Mouse (Mus musculus): ENCODE results near the gene Crb2. TPM values are rescaled to one million over a fixed set of nuclear protein-coding genes. Genes with fewer than 3 reads are reported as not detected.

Gene Crb2
- polyA plus RNA-seq (2014; fragmentation: Nextera tagmentation; extraction: Ambion mirVana): 2.2 and 3.2 TPM in 2 replicates

DNA sequence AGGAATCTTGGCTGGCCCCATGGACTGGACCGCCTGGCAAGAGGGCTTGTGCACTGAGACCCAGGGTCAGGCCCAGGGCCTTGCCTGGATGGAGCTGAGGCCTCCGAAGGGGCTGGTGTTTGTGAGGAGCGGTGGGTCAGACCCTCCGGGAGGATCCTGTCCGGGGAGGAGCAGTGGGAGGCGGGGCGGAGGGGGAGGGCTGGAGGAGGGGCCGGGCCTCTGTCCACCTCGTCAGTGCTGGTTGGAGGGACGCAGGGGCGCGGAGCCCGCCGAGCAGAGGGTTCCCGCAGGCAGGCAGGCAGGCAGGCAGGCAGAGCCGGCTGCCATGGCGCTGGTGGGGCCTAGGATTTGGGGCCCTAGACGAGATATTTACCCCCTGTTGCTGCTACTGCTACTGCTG is at the start of gene Crb2:
TSS of gene Crb2 (plus strand) at position 234 of the 400 bp plus-strand sequence.
- H3K4me1 ChIP-seq (ENCODE audit: control insufficient read depth, insufficient read depth, low read length): peaks cover 39% of the 10 kb centered on the region
- peak within 1 kb of the TSS; percentile 42; the same call in 1 of the 2 replicates for H3K27ac ChIP-seq (ENCODE audit: low read depth, low read length)
- peak; percentile 54 for ATAC-seq (ENCODE audit: low FRiP score, low TSS enrichment)

DNA sequence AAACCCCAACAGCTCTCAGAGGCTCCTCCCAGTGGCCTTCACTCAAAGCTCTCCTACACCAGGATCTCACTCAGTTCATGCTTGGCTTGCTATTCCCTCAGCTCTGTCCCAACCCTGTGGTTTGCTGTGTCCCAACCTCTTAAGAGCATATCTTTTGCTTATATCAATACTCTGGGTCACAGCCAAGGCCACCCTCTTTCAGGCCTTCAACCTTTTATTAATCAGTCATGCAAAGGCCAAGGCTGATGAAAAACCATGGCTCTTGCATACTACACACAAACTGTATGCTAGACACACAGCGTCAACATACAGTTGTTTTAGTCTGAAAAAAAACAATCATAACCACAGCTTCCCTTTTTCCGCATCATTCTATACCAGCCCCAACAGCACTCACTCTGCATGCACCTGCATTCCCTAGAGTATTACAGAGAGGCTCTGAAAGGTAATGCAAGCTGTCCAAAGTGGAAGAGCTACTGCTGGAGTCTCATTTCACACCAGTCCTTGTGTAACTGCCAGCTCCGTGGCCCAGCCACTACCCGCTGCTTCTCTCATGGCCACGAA is 44.7 kb upstream of the Crb2 start:
- Histone ChIP-seq H3K36me3 (ENCODE audit: control insufficient read depth, insufficient read depth, low read length) (no peaks in the 10 kb centered on the region), H3K27ac (ENCODE audit: low read depth, low read length) (no peak overlapping the region), H3K9me3 (ENCODE audit: control insufficient read depth, low read length) (no peaks in the 10 kb centered on the region), H3K9ac (ENCODE audit: low read depth, low read length) (no peak overlapping the region), H3K4me3 (ENCODE audit: low read length) (no peak overlapping the region), H3K4me2 (replicated peaks; ENCODE audit: low read depth, low read length) (no peak overlapping the region), H3K4me1 (ENCODE audit: control insufficient read depth, insufficient read depth, low read length) (0 out of 2 replicates have a peak, but pooled peaks cover 7% of the 10 kb centered on the region), H3K27me3 (ENCODE audit: control insufficient read depth, insufficient read depth, low read length) (no peaks in the 10 kb centered on the region)
- no peak for ATAC-seq (ENCODE audit: low FRiP score, low TSS enrichment)
- whole genome bisulfite sequencing: 86% methylated on average over 5 of the region's 5 CpGs

More for the DNA sequence above, at the start of gene Crb2:
- peak within 1 kb of the TSS; percentile 56 for H3K4me2 ChIP-seq (replicated peaks; ENCODE audit: low read depth, low read length)
- H3K27me3 ChIP-seq (ENCODE audit: control insufficient read depth, insufficient read depth, low read length): peaks cover 6% of the 10 kb centered on the region
- no peaks in the 10 kb centered on the region for H3K9me3 ChIP-seq (ENCODE audit: control insufficient read depth, low read length)
- H3K4me3 ChIP-seq (ENCODE audit: low read length): peak within 1 kb of the TSS; percentile 36
- no peaks in the 10 kb centered on the region for H3K36me3 ChIP-seq (ENCODE audit: control insufficient read depth, insufficient read depth, low read length)
- WGBS: 2% methylated on average over 18 of the region's 18 CpGs
- H3K9ac ChIP-seq (ENCODE audit: low read depth, low read length): peak within 1 kb of the TSS; percentile 46

GRCm38 (mm10) chr2:37734979-37735806 is 40.9 kb upstream of the Crb2 start:
- WGBS: 18% methylated on average over 17 of the region's 17 CpGs

GRCm38 (mm10) chr2:37735807-37736188 is 40.3 kb upstream of the Crb2 start:
- no peaks in the 10 kb centered on the region for H3K36me3 ChIP-seq (ENCODE audit: control insufficient read depth, insufficient read depth, low read length)
- 0 out of 2 replicates have a peak, but pooled peaks cover 7% of the 10 kb centered on the region for H3K4me1 ChIP-seq (ENCODE audit: control insufficient read depth, insufficient read depth, low read length)
- no peak for ATAC-seq (ENCODE audit: low FRiP score, low TSS enrichment)
- 0 out of 2 replicates have a peak overlapping the region, but pooled peaks have one; percentile 0 for H3K9ac ChIP-seq (ENCODE audit: low read depth, low read length)
- H3K27ac ChIP-seq (ENCODE audit: low read depth, low read length): no peak overlapping the region
- H3K4me3 ChIP-seq (ENCODE audit: low read length): no peak overlapping the region
- H3K9me3 ChIP-seq (ENCODE audit: control insufficient read depth, low read length): no peaks in the 10 kb centered on the region
- peak overlapping the region; percentile 31 for H3K4me2 ChIP-seq (replicated peaks; ENCODE audit: low read depth, low read length)
- H3K27me3 ChIP-seq (ENCODE audit: control insufficient read depth, insufficient read depth, low read length): no peaks in the 10 kb centered on the region
- 71% methylated on average over 1 of the region's 1 CpGs for WGBS

More at GRCm38 (mm10) chr2:37734979-37735806, 40.9 kb upstream of the Crb2 start:
- Histone ChIP-seq H3K9ac (ENCODE audit: low read depth, low read length) (0 out of 2 replicates have a peak overlapping the region, but pooled peaks have one; percentile 0), H3K4me1 (ENCODE audit: control insufficient read depth, insufficient read depth, low read length) (0 out of 2 replicates have a peak, but pooled peaks cover 7% of the 10 kb centered on the region), H3K4me3 (ENCODE audit: low read length) (no peak overlapping the region), H3K27ac (ENCODE audit: low read depth, low read length) (no peak overlapping the region), H3K4me2 (replicated peaks; ENCODE audit: low read depth, low read length) (peak overlapping the region; percentile 31), H3K9me3 (ENCODE audit: control insufficient read depth, low read length) (no peaks in the 10 kb centered on the region), H3K27me3 (ENCODE audit: control insufficient read depth, insufficient read depth, low read length) (no peaks in the 10 kb centered on the region), H3K36me3 (ENCODE audit: control insufficient read depth, insufficient read depth, low read length) (no peaks in the 10 kb centered on the region)
- peak; percentile 83 for ATAC-seq (ENCODE audit: low FRiP score, low TSS enrichment)

DNA sequence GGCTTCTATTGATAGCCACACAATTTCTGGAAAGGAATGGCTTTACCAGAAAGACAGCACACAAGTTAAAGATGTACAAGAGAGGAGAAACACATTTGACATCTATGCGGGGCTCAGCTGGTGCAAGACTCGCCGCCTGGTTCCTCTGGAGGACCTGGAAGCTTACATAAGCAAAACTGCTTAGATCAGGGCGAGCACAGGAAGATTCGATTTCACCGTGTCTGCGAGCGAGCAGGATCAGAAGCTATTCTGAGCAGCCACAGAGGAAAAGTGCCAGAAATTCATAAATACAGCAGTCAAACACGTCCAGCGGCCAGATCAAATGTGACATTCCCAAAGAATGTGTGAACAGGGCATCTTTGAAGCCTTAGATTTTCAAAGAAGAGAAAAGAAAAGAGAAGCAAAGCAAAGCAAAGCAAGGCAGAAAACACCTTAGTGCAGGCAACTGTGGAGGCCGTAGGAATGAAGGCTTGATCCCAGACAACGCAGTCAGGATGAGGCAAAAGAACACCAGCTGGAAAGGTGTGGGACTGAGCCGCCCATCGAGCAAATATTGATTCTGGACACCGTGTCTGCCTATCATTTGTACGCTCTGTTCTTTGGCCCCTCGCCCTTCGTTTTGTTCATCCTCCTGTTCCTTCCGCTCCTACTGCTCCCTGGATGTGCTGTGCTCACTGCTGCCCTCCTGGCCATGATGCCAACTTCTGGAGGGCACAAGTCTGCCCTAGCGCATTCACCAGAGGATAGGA is 34.1 kb upstream of the Crb2 start:
- Histone ChIP-seq H3K27me3 (ENCODE audit: control insufficient read depth, insufficient read depth, low read length) (no peaks in the 10 kb centered on the region), H3K4me2 (replicated peaks; ENCODE audit: low read depth, low read length) (no peak overlapping the region), H3K4me3 (ENCODE audit: low read length) (no peak overlapping the region), H3K9ac (ENCODE audit: low read depth, low read length) (no peak overlapping the region), H3K4me1 (ENCODE audit: control insufficient read depth, insufficient read depth, low read length) (no peaks in the 10 kb centered on the region), H3K36me3 (ENCODE audit: control insufficient read depth, insufficient read depth, low read length) (no peaks in the 10 kb centered on the region), H3K9me3 (ENCODE audit: control insufficient read depth, low read length) (no peaks in the 10 kb centered on the region), H3K27ac (ENCODE audit: low read depth, low read length) (no peak overlapping the region)
- no peak for ATAC-seq (ENCODE audit: low FRiP score, low TSS enrichment)
- WGBS: 55% methylated on average over 20 of the region's 20 CpGs

DNA sequence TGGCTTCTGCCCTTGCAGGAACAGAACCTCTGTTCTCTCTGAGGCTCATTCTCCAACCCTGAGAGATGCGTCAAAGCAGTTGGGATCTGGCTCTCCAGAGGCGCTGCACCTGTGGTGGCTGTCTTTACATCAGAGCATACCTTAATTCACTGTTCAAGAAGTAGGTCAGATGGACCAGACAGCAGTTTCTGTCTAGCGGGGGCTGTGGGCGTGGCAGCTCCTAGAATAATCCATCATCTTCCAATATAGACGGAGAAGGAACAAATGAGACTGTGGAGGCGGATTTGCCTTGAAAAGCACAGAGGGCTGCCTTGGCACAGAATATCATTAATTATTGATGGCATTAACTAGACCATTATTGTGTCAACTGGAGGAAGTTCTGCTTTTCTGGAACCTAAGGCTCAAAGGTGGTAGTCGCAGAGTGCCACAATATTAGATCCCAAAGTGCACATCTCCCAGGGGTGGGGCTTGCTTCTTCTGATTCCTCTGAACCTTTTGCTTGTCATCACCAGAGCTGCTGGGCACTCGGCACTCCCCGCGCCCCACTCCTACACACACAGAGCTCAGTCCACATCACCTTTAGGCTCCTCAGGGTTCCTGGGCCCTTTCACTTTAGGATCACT is 31.2 kb upstream of the Crb2 start:
- Histone ChIP-seq H3K36me3 (ENCODE audit: control insufficient read depth, insufficient read depth, low read length) (no peaks in the 10 kb centered on the region), H3K4me1 (ENCODE audit: control insufficient read depth, insufficient read depth, low read length) (peaks cover 10% of the 10 kb centered on the region; the same call in 1 of the 2 replicates), H3K27me3 (ENCODE audit: control insufficient read depth, insufficient read depth, low read length) (no peaks in the 10 kb centered on the region), H3K9ac (ENCODE audit: low read depth, low read length) (no peak overlapping the region), H3K9me3 (ENCODE audit: control insufficient read depth, low read length) (no peaks in the 10 kb centered on the region), H3K4me3 (ENCODE audit: low read length) (no peak overlapping the region), H3K4me2 (replicated peaks; ENCODE audit: low read depth, low read length) (no peak overlapping the region), H3K27ac (ENCODE audit: low read depth, low read length) (no peak overlapping the region)
- WGBS: 88% methylated on average over 10 of the region's 10 CpGs
- ATAC-seq (ENCODE audit: low FRiP score, low TSS enrichment): no peak

GRCm38 (mm10) chr2:37746293-37747049 is 29.6 kb upstream of the Crb2 start:
- Histone ChIP-seq H3K4me3 (ENCODE audit: low read length) (no peak overlapping the region), H3K4me2 (replicated peaks; ENCODE audit: low read depth, low read length) (no peak overlapping the region), H3K4me1 (ENCODE audit: control insufficient read depth, insufficient read depth, low read length) (peaks cover 10% of the 10 kb centered on the region; the same call in 1 of the 2 replicates), H3K27ac (ENCODE audit: low read depth, low read length) (no peak overlapping the region), H3K27me3 (ENCODE audit: control insufficient read depth, insufficient read depth, low read length) (no peaks in the 10 kb centered on the region), H3K9ac (ENCODE audit: low read depth, low read length) (no peak overlapping the region), H3K9me3 (ENCODE audit: control insufficient read depth, low read length) (no peaks in the 10 kb centered on the region), H3K36me3 (ENCODE audit: control insufficient read depth, insufficient read depth, low read length) (no peaks in the 10 kb centered on the region)
- WGBS: 83% methylated on average over 5 of the region's 5 CpGs
- ATAC-seq (ENCODE audit: low FRiP score, low TSS enrichment): no peak

DNA sequence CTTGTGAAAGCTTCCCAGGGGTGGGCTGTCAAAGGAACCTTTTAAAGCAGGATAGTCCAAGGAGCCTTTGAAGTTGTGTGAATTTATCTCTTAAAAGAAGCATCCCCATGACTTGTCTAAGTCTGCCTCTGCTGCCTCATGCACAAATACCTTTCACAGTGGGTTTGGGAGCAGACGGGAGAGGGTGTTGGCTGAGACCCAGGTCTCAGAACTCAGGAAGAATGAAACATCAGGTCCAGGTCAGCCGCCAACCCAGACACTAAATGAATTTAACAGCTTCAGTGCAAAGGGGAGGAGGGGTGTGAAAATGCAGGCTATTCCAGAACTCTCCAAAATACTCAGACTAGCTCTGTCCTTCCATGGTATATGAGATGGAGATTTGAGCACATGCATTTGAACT is 28.1 kb upstream of the Crb2 start:
- Histone ChIP-seq H3K9me3 (ENCODE audit: control insufficient read depth, low read length) (no peaks in the 10 kb centered on the region), H3K4me3 (ENCODE audit: low read length) (no peak overlapping the region), H3K4me1 (ENCODE audit: control insufficient read depth, insufficient read depth, low read length) (peaks cover 10% of the 10 kb centered on the region; the same call in 1 of the 2 replicates), H3K27ac (ENCODE audit: low read depth, low read length) (no peak overlapping the region), H3K36me3 (ENCODE audit: control insufficient read depth, insufficient read depth, low read length) (no peaks in the 10 kb centered on the region), H3K4me2 (replicated peaks; ENCODE audit: low read depth, low read length) (no peak overlapping the region), H3K27me3 (ENCODE audit: control insufficient read depth, insufficient read depth, low read length) (no peaks in the 10 kb centered on the region), H3K9ac (ENCODE audit: low read depth, low read length) (no peak overlapping the region)
- 49% methylated on average over 2 of the region's 2 CpGs for WGBS
- no peak for ATAC-seq (ENCODE audit: low FRiP score, low TSS enrichment)

Measured in kidney, embryonic 14.5 days (tissue).